Mouse (Mus musculus): ENCODE measurements around the gene Tmem184b. TPM values are rescaled to one million over a fixed set of nuclear protein-coding genes. Genes with fewer than 3 reads are reported as not detected.

Gene Tmem184b
- total RNA-seq (2015; ENCODE audit: low replicate concordance) (4.8 and 5.2 TPM in 2 replicates), total RNA-seq (2017; ENCODE audit: low replicate concordance) (2.6 and 9.4 TPM in 2 replicates)

DNA sequence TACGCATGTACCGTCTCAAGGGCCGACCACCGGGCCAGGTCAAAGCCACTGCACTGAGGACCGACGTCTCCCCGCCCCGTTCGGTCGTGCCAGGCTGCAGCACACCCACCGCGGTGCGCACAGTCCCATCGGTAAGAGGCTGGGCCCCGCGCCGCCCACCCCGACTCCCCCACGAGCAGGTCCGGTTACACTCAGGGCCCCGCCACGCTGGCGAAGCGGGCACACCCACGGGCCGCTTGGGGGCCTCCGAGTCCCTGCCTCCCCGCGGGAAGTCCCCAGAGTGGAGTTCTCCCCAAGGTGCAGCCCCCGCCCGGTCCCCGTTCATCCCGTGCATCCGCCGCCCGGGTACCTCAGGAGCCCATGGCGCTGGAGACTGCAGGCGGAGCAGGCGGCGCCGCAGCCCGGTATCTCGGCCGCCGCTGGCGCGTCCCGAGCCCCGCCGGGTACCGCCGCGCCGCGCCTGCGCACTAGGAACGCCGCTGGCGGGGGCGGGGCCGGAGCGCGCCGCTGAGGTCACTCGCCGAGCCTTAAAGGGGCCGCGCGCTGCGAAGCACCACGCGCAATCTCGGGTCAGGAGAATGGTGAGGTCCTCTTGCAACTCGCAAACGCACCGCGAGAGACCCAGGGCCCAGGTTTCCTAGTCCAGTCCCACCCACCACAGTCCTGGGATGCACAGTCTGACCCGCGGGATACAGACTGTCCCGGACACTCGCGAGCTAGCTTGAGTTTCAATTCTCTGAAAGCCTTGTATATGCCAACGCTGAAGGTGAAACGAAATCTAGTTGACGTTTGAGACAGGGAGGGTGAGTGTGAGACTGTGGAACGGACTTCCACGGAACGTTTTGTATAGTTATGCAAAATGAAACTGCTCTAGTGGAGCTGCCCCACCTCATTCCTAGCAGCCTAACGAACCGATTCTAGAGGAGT, at the start of gene Tmem184b:
Gene Tmem184b (minus strand): TSS at position 734 of the 927 bp plus-strand sequence.
- peak; percentile 79 for ATAC-seq (replicated peaks; ENCODE audit: low FRiP score, poor library complexity, severe bottlenecking)

DNA sequence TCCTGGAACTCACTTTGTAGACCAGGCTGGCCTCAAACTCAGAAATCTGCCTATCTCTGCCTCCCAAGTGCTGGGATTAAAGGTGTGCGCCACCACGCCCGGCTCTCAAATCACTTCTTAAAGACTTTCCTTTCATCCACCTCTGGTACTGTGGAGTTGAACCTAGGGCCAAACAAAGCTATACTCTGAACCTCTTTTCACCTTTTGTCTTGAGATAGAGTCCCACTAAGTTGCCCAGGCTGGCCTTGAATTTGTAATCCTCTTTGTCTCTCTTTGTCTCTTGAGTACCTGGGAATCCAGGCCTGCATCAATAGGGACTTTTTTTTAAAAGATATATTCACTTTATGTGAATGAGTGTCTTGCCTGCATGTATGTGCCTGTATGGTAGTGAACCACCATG, 44.7 kb upstream of the Tmem184b start:
- no peak for ATAC-seq (replicated peaks; ENCODE audit: low FRiP score, poor library complexity, severe bottlenecking)

DNA sequence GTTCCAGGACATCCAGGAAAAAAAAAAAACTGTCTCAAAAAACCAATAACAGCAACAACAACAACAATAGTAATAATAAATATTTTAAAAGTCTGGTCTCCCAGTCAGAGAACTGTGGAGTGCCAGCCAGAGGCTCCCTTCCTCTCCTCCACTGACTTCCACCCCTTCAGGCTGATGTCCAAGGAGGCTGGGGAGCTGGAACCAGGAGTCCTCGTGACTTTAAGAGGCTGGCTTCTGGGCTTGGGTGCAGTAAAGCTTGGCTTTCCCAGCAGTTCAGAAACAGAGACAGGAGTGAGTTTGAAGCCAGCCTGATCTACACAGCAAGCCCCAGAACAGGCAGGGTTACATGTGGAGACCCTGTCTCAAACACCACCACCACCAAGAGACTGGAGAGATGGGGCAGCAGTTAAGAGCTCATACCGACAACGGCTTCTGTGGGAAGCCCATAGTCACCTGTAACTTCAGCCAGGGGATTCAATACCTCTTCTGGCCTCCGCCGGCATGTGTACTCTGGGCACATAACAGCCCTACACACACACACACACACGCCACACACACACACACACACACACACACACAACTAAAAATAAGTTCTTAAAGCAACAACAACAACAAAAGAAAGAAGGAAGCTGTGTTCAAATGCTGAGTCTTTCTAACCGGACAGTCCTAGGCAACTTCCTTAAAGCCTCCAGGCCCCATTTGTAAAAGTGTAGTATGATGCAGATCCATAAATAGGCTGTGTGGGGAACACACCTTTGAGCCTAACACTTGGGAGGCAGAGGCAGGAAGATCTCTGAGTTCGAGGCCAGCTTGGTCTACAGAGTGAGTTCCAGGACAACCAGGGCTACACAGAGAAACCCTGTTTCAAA, 42.7 kb upstream of the Tmem184b start:
- no peak for ATAC-seq (replicated peaks; ENCODE audit: low FRiP score, poor library complexity, severe bottlenecking)

DNA sequence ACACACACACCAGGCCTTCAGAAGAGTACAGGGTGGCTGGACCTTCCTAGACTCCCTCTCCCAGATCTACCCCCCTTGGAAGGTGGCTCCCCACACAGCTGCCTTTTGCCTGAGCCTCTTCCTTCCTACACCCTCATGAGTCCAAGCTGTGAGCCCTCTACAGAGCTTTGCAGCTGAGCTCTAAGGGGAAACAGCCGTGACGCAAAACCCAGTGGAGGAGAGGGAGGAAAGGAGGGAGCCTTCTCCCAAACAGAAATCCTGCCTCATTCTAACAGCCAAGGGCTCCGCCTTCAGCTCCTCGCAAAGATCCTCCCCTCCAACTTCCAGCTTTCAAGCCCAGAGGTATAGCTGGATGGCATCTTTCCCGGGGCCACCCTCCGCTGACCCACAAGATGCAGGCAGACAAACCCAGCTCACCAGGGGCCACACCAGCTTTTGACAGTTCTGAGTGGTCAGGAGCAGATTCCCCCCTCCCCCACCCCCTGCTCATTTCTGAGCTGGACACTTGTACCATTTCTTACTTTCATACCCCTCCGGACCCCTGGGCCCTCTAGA, 40.6 kb upstream of the Tmem184b start:
- no peak for ATAC-seq (replicated peaks; ENCODE audit: low FRiP score, poor library complexity, severe bottlenecking)

DNA sequence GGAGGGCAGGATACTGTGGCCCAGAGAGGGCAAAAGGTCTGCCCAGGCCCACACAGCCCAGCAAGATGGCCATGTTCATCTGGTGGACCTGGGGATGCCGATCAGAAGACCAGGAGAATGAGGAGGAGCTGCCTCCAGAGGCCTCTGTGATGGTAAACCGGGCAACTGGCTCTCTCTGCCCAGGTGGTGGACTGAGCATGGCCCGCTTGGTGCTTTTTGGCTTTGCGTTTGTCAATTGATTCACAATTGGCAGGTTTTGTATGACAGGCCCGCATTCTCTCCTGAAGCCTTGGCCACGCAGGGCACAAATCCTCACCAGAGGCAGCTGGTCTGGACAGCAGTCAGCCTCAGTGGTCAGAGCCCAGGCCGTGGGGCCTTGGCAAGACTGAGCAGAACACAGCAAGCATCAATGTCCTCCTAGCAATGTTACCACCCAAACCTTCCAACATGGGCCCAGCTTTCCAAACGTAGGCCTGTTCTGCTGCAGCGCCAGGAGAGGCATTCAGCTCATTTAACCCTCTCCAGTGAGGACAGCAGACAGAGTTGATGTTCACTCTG, 39.7 kb upstream of the Tmem184b start:
- no peak for ATAC-seq (replicated peaks; ENCODE audit: low FRiP score, poor library complexity, severe bottlenecking)

DNA sequence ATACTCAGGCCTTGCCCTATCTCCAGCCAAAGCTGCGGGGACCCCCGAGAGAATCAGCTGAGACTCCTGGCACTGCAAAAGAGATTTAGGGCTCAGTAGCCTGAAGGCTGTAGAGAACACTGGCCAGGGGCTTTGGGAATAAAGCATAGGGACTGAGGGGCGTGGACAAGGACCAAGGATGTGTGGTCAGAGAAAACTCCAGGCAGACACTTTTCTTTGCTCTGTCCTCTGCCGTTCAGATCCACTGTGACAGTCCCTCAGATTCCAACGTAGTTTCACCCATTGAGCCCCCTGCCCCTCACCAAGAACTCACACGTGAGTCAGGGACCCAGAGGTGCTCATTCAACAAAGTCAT, 38.9 kb upstream of the Tmem184b start:
- ATAC-seq (replicated peaks; ENCODE audit: low FRiP score, poor library complexity, severe bottlenecking) = no peak

DNA sequence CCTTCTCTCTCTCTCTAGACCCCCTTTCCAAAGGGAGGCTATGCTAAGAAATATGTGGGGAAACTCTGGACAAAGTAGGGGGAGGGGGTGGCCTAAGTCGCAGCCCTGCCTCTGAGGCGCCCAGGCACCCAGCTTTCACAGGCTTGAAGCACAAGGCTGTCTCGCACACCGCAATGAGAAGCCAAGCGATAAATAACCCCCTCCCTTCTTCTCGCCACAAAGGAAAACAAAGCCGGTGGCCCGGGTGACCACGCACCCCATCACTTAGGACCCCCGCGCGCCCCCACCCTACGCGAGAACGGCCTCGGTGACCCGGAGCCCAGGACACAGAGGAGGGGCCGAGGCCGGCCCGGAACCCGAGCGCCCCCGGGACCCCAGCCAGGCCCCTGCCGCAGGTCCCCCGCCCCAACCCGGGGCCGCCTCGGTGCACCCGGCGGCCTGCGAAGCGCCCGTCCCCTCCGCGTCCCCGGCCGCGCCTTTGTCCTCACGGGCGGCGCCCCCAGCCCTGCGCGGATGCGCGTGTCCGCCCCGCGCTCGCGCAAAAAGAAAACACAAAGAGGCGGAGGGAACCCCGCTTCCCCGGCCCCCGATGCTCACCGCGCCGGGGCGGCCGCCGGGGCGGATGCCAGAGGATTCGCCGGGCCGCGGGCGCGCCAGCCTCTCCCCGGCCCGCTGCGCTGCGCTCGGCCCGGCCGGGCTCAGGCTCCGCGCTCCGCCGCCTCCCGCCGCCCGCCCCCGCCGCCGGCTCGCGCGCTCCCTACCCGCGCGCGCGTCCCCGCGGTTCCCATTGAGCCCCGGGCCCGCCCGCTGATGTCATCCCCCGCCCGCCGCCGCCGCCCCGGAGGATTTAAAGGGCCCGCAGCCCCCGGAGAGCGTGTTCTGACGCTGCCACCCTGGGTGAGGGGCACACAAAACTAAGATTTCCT, 38.2 kb upstream of the Tmem184b start:
- ATAC-seq (replicated peaks; ENCODE audit: low FRiP score, poor library complexity, severe bottlenecking) = no peak

DNA sequence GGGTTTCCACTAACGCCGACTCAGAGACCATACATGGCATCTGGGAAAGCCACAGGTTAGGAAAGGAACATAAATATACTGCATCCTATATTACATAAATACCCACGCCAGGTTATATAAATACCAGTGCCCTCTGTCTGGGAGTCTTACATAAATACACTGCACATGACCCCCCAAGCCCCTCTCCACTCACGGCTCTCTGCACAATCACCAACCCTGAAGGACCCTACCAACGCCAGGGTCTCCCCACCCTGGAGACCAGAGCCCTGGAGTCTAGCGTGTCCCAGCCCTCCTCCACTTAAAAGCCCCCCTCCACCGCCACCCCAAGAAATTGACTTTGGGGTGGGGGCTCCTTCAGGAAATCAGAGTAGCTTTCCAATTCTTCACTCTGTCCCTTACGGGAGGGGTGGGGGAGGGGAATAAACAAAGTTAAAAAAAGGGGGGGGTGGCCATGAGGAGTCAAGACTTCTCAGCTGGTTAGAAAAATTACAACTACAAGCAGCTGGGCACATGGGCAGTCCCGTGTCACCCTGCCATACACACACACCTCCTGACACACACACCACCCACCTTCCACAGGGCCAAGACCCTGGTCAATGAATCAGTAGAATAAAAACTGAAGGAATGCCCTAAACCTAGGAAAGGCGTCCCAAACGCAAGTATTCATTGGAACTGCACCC, 37.4 kb upstream of the Tmem184b start:
- no peak for ATAC-seq (replicated peaks; ENCODE audit: low FRiP score, poor library complexity, severe bottlenecking)

DNA sequence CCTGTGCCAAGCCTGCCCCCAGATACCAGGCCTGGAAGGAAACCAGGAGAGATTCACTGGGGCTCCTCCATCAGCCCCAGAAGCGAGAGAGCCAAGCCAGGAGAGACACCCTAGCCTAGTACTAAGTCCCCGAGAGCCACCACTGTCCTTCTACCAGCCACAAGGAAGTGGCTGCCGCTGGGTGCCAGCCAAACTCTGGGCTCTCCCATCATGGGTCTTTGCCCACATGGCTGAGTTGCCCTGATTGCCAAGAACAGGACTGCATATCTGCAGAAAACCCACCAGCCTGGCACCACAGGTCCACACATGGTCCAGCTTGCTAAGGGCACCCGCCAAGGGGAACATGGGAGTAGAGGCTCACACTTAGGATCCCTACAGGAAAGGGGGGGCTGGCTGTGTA, 36.9 kb upstream of the Tmem184b start:
- no peak for ATAC-seq (replicated peaks; ENCODE audit: low FRiP score, poor library complexity, severe bottlenecking)

DNA sequence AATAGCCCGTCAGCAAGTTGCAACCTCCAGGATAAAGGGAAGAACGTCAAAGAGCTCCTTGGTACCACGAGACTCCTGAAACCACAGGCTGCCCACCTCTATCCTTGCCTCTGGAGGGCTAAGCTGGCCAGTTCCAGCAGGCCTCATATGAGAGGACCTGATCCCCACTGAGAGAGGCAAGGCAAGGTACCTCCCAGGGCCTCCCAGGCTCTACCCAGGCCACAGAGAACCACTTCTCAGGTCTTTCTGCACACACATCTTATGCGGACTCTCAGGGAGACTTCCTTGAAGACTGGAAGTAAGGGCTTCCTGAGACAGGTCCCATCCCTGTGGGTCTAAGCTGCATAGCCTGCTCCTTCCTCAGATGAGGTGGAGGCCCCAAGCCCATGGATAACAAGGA, 36.0 kb upstream of the Tmem184b start:
- ATAC-seq (replicated peaks; ENCODE audit: low FRiP score, poor library complexity, severe bottlenecking) = no peak

DNA sequence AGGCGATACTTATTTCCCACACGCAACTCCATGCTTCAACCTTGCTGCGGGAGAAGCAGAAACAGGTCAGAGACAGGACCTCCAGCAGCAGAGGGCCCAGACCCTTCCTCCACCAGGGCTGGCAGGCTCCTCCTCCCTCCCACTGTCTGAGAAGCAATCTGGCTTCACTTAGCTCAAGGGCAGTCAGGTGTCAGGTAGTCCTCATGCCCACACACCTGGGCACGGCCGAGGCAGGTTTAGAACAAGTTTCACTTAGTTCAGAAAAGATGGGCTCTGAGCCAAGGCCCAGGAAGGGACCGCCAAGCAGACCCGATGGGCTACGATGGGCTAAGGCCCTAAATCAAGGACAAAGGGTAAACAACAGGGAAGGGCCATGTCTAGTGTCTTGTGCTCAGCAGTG, 35.4 kb upstream of the Tmem184b start:
- no peak for ATAC-seq (replicated peaks; ENCODE audit: low FRiP score, poor library complexity, severe bottlenecking)

DNA sequence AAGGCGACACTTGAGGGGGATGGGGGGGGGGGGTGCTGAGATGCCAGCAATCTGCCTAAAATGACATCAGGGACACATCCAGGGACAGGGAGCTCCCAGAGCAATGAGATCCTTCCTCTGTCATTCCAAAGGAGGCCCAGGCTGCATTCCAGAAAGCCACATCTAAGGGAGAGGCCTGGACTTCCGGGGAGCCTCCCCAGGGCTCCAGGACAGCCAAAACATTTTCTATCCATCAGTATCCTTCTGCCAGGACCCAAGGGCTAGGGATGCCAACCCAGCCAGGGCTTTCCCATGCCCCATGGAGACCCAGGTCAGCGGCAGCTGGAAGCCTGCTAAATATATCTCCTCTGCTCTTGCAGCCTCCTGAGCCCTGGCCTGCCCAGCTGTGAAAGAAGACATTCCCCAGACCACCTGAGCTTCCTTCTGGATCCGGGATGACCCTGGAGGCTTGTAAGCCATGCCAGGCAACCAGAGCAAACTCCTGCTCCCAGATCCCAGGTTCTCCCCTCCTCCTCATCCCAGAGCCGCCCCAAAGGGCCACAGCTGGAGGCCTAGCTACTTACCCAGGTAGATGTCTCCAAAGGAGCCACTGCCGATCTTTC, 34.9 kb upstream of the Tmem184b start:
- no peak for ATAC-seq (replicated peaks; ENCODE audit: low FRiP score, poor library complexity, severe bottlenecking)

DNA sequence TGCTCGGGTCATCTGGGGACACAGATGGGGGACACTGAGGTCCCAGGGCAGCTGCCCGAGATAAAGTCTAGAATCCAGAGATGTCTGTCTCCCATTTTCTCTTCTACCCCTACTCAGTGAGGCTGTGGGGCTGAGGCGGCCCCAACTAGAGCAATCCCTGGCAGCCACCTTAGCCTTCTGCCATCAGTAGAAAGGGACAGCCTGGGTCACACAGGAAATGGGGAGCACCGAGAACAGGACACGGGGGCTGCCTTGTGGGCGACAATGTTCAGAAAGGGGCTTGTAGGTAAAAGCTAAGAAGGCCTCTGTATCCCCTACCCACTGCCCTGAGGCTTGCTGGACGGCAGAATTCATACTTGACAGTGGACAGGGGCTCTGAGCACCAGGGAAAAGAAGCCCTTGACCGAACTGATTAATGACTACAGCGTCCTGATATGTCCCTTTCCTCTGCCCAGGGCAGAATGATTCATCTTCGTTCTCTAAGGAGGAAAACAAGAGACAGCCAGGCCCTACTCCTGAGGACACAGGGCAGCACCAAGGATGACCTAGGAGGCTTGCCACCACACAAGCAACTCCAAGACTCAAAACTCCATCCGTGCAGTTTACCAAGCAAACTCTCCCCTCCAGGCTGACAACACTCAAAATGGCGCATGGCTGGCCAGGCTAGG, 34.3 kb upstream of the Tmem184b start:
- ATAC-seq (replicated peaks; ENCODE audit: low FRiP score, poor library complexity, severe bottlenecking) = no peak

DNA sequence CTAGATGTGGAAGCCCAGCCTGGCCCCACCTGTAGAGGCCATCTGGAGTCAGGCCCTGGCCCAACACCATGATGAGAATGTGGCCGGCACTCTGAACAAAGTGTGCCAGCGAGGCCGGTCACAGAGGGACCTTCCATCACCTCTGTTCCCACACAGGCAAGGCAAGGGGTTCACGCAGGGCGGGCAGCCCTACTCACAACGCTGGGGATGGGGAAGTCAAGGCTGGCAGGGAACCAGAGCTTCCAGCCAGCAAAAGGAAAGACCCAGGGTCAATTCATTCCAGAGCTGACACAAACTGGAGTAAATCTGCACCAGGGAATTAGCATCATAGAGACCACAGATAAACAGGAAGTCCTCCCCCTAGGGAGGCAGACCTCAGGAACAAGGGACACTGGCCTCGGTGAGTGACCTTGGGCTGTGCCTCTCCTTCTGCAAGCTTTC, 33.1 kb upstream of the Tmem184b start:
- no peak for ATAC-seq (replicated peaks; ENCODE audit: low FRiP score, poor library complexity, severe bottlenecking)

DNA sequence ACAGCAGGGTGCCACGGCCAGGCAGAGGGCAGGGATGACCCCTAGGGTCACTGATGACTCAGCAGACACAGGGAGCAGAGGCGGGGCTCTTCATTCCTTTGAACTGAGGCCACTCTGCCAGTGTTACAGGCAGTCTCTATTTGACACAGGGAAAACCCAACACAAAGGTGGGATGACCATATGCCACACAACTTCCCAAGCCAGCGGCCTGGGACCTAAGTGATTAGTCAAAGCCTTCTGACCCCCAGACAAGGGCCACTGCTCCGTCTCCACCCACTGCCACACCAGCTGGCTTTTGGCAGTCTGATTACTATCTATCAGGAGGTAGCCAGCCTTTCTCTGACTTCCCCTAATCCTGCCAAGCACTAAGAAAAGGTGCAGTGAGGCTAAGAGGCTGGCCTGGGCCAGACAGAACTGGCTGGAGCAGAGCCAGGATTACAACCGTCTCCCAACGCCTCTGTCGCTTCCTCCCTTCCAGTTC, 31.9 kb upstream of the Tmem184b start:
- ATAC-seq (replicated peaks; ENCODE audit: low FRiP score, poor library complexity, severe bottlenecking) = no peak

DNA sequence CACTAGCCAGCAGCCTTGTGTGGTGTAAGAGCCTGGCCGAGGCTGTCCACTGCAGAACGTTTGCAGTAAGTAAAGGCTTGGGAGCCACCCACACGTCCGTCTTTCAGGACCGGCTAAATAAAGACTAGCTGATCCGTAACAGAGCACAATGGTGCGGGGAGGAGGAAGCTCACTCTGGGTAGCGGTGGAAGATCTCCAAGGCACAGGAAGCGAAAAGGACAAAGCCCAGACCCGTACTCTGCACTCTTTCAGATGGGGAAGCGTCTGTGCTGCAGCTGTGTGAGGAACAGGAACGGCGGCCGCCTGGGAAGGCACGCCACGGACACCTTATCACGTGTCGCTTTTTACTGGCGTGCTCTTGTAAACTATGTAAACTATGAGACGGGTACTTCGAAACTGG, 29.5 kb upstream of the Tmem184b start:
- no peak for ATAC-seq (replicated peaks; ENCODE audit: low FRiP score, poor library complexity, severe bottlenecking)

DNA sequence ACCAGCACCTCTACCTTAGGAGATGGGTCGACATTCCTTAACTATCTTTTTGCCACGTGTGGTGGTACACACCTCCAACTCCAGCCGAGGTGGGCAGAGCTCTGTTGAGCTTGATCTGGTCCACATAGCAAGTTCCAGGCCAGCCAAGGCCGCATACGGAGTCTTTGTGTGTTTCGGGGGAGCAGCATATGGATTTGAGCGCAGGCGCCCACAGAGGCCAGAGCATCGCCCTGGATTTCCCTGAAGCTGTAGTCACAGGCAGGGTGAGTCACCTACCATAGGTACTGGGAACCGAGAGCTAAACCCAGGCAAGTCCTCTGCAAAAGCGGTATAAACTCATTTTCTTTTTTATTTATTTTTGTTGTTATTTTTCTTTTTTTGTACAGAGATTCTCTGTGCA, 29.0 kb upstream of the Tmem184b start:
- ATAC-seq (replicated peaks; ENCODE audit: low FRiP score, poor library complexity, severe bottlenecking) = no peak
